Mouse (Mus musculus) lung, postnatal 0 days (tissue): Measurements from ENCODE around the gene Ipo13.

ENCODE experiments used
- CTCF ChIP-seq: IDR thresholded peaks from 2 replicates; pipeline ENCODE4 v1.5.1; 2016; ENCODE audit warnings: antibody characterized with exemption, mild to moderate bottlenecking
- EP300 ChIP-seq: IDR thresholded peaks from 2 replicates; pipeline ENCODE4 v1.6.1; 2016; ENCODE audit warnings: antibody characterized with exemption, mild to moderate bottlenecking, control low read depth

- TF ChIP-seq CTCF (no peak), EP300 (no peak)
These were observed 768 bp downstream of the Ipo13 start for GRCm38 (mm10) chr4:117914031-117914430.
